Mouse (Mus musculus) heart, postnatal 25 days (tissue): ENCODE measurements around the gene Pde6b. TPM values are rescaled to one million over a fixed set of nuclear protein-coding genes. Genes with fewer than 3 reads are reported as not detected.

Source experiments
- DNase-seq: peaks from one replicate; pipeline ENCODE4 v3.0.0; 2022; ENCODE audit warnings: low spot score
- intact Hi-C: fragments of 180-260 bp; cut with DNase I; formaldehyde crosslinking; loops from one replicate; pipeline ENCODE4 v1.15.1; 2025
- total RNA-seq, 2 experiments: library from RNA; stranded (reverse); gene quantifications; 2 replicates each; pipeline ENCODE4 v1.2.3; 2021

The Pde6b gene
- total RNA-seq = not detected

- intact Hi-C loops = no loop called here
- DNase-seq = no peak
Measured at GRCm38 (mm10) chr5:108388201-108388600, at the start of gene Pde6b. TSS of gene Pde6b (plus strand) at chr5:108388391.

- no peak for DNase-seq
- intact Hi-C loops = no loop called here
Measured at GRCm38 (mm10) chr5:108343680-108344170, 44.5 kb upstream of the Pde6b start.

DNA sequence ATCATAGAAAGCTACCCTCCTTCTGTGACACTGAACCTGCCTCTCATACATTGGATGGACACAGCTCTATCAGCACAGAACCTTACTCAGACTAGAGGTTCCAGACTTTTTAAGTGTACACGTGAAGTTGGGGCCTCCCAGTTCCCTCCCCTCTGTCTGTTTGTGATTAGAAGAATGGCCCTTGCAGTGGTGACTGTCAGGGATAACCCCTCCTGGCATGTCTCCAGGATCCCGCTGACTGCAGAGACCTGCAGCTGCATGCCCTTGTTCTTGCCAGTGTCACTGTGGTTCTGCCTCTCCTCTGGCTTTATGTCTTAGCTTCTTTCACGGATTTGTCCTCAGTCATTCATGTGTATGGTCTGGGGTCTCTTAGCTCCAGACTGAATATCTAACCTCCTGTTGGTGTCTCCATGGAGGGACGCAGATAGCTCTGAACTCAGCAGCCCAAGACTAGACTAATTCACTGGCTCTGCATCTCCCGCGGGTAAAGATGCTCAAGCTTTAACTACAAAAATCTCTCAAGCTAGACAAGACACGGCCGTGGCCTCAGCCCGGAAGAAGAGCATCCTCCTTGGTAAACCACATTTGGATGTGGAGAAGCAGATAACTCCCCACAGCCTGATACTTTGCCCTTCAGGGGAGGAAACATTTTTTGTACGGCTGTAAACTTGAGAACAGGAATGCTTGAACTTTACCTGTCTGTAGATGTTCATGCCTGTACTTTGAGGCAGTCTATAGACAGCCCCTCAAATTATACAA lies 42.7 kb upstream of the Pde6b start:
- no peak for DNase-seq
- intact Hi-C loops = no loop called here

- DNase-seq = no peak
- intact Hi-C loops = no loop called here
Measured at GRCm38 (mm10) chr5:108347843-108348242, 40.3 kb upstream of the Pde6b start.

DNA sequence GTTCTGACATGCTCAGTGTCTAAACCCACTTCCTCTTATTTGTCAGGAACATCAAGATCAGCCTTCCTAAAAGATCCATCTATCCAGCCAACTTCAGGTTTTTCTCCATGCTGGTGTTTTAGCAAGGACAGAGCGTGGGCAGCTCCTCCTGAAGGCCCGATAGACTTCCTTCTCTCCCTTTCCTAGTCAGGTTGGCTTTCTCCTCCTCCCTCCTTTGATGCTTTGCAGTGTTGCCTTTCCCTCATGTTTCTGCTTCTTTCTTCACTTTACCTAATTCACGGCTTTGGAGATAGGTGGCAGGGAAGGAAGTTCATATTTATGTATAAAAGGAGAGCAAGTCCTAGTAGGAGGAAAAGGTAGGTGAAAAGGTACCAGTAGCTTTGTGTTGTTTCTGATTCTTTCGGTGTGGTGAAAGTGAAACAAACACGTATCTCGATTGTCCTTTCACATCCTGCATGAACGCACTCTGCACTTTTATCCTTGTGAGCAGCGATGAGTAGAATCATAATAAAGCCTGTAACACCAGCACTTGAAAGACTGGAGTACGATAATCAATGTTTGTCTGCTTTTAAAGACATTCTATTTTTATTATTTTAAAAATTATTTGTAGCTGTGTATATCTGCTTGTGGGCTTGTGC lies 38.6 kb upstream of the Pde6b start:
- intact Hi-C loops = no loop called here
- DNase-seq = no peak

DNA sequence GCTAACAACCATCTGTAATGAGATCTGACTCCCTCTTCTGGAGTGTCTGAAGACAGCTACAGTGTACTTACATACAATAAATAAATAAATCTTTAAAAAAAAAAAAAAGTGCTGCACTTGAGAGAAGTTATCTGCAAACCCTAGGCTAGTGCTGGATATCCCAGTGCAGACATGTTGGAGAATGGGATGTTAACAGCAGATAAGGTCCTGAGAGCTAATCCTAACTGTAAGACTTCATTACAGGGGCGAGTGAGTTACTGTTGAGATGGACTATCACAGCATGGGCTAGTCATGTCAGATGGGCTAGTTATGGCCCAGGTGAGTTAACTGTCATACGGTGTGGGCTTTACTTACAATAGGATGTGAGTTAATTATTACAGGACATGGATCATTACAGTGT lies 34.1 kb upstream of the Pde6b start:
- intact Hi-C loops = no loop called here
- no peak for DNase-seq

- DNase-seq = no peak
- intact Hi-C loops = no loop called here
Measured at GRCm38 (mm10) chr5:108357862-108358261, 30.3 kb upstream of the Pde6b start.

DNA sequence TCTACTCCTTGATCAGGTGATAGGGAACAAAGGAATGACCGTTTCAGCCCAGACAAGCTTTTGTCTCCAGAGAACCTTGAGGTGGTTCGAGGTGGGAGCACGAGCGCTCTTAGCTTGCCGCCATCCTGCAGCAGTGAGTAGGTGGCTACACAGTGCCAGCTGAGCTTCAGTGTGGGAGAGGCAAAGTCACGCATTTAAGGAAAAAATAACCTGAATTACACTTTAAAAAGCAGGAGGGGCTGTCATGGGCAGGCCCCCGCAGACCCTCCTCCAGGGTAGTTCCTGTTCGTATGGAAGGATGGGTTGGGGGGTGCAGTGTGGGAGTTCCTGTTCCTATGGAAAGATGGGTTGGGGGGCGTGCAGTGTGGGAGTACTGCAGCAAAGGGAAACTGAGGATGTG lies 28.7 kb upstream of the Pde6b start:
- DNase-seq = no peak
- intact Hi-C loops = no loop called here

DNA sequence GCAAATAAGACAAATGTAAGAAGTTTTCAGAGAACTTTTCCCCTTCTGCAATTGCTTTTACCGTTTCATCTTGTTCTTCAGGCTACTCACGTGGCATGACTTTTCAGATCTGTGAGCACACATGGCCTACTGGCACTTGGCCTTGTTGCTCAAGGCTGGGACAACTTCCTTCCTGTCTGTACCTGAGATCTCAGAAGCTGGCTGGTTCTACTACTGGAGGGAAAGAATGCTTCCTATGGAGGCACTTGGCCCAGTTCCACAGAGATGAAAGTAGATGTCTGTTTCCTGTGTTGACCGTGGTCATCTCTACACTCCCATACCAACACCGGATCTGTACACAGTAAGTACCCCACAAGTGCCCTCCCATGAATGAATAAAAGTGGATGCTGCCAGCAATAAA lies 28.0 kb upstream of the Pde6b start:
- intact Hi-C loops = no loop called here
- DNase-seq = no peak

GRCm38 (mm10) chr5:108362330-108362729 lies 25.9 kb upstream of the Pde6b start:
- intact Hi-C loops = no loop called here
- DNase-seq = no peak

DNA sequence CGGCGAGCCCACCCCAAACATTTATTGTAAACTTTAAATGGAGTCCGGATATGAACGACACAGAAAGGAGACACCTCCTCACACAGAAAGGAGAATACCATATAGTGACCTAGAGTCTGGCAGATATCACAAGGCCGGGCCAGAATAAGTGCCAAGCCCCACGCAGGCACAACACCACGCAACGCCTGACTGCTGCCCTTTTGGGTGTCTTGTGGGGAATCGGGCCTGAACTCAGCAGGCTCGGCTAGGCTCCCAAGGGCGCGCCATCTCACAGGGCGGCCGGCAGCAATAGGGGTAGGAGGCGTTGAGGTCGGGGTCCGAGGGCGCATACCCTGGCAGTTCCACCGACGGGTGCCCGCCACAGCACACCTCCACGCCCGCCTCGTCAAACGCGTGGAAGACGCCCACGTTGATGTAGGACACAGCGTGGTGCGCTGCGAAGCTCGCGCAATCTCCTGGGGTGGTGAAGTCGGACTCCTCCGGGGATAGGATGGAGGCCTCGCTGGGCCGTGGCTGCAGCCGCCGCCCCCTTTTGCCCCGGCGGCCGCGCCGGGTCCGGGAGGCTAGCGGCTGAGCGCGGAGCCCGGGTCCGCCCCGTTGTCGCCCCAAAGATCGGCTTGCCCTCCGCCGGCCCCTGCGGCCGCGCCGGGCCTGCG lies 21.7 kb upstream of the Pde6b start:
- intact Hi-C loops = no loop called here

DNA sequence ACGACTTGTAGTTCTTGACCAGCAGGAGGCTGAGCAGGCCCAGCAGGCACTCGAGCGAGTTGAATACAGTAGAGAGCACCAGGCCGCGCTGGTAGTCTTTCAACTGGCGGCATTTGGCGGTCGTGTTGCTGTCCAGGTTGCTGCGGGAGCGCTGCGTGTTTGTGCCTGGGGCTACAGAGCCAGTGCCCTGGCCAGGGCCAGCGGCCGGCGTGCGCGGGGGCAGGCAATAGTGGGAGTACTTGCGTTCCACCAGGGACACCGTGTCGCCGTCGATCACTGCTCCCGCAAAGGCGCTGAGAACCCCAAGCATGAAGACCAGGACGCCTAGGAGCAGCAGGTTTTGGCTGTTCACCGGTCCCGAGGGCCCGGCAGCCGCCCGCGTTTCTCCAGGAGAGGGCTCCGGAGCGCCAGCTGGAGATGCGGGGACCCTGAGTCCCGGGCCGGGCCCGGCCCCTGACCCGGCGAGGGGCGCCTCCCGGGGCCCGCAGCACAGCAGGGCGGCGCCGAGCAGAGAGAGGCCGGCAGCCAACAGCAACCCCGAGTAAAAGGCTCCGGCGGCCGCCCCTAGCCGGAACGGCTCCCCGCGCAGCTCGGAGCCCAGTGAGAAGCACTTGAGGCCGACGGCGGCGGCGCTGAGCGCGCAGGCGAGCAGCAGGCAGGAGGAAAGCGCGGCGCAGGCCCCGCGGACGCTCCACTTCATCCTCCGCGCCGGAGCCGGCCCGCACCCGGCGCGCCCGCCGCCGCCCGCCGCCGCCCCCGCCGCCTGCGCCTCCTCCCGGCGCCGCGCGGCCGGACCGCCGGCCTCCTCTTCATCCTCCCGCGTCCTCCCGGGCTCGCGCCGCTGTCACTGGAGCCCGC lies 21.0 kb upstream of the Pde6b start:
- intact Hi-C loops = no loop called here
- DNase-seq = no peak

More for the DNA sequence above, 21.7 kb upstream of the Pde6b start:
- DNase-seq = no peak

GRCm38 (mm10) chr5:108367871-108368332 lies 20.3 kb upstream of the Pde6b start, which contains the start of gene Gm42517:
TSS of gene Gm42517 (minus strand) at chr5:108367922.
- intact Hi-C loops = no loop called here
- DNase-seq = no peak

GRCm38 (mm10) chr5:108368446-108368845 lies 19.7 kb upstream of the Pde6b start:
- no peak for DNase-seq
- intact Hi-C loops = no loop called here

DNA sequence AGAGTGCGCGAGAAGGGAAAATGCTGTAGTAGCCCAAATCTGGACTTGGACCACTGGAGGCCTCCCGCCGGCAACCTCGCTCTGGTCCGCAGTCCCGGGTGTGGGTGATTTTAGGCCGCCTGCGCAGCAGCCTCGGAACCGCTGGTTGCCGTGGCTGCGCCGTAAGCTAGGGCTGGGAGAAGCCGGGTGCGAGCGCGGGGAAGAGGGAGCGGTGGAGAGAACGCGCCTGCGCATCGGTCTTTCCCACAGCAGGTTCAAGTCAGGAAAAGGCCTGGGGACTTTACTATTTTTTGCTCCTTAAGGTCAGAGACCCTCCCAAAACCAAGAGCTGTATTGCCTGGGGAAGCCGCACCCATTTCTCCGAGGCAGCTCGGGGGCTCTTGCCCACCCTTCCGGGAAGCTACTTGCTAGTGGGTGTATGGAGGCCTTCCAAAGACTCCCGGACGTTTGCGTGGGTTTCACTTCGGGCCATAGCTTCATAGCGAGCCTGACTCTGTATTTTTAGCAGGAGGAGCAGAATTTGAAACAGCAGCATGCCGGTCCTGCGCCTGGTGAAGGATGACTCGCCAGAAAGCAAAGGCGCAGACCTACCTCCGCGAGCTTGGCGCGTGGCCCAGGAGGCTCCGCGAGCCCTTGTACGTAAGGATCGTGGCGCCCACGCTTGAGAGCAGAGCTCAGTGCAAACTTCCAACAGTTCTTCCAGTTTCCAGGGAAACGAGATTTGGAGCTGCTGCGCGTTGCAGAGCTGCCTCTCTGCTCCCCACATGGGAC lies 19.2 kb upstream of the Pde6b start:
- no peak for DNase-seq
- intact Hi-C loops = no loop called here

DNA sequence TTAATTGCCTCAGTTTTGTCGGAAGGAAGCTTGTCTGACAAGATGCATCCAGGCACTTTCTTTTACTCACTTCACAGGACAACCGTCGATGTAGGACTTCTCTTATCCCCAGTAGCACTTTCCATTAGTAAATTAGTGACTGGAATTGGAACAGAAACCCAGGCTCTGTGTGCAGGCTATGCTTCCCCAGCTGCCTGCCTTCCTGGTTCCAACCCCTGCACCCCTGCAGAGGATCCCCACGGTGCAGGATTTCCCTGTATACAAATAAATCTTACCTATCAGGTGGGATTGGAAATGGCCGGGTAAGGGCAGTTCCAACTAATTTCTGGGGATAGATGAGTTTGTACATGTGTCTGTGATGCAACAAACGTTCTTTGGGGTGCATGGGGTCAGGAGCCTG lies 18.2 kb upstream of the Pde6b start:
- intact Hi-C loops = no loop called here
- DNase-seq = no peak

- intact Hi-C loops = no loop called here
- no peak for DNase-seq
Measured at GRCm38 (mm10) chr5:108374079-108374478, 14.1 kb upstream of the Pde6b start.

- intact Hi-C loops = no loop called here
- DNase-seq = no peak
Measured at GRCm38 (mm10) chr5:108376059-108376458, 12.1 kb upstream of the Pde6b start.

GRCm38 (mm10) chr5:108378346-108378745 lies 9.8 kb upstream of the Pde6b start:
- no peak for DNase-seq
- intact Hi-C loops = no loop called here
